Mouse (Mus musculus): Measurements from ENCODE around the gene Tgif2. TPM values are rescaled to one million over a fixed set of nuclear protein-coding genes. Genes with fewer than 3 reads are reported as not detected.
"Not testable (repeated sequence)": the region's sequence is repeated elsewhere in the genome, so short reads cannot be mapped to it uniquely, and the experiment has no call there.

Gene Tgif2
- polyA plus RNA-seq, 1 experiment = 0.09 TPM

GRCm38 (mm10) chr2:156811556-156811955, 28.3 kb upstream of the Tgif2 start:
- Histone ChIP-seq H3K27me3 (ENCODE audit: control insufficient read depth) (peaks cover 2% of the 10 kb centered on the region; the same call in 1 of the 2 replicates), H3K4me3 (replicated peaks) (no peak overlapping the region), H3K4me1 (ENCODE audit: control insufficient read depth) (no peaks in the 10 kb centered on the region), H3K9me3 (ENCODE audit: control insufficient read depth, low read length) (no peaks in the 10 kb centered on the region), H3K36me3 (ENCODE audit: control insufficient read depth) (no peaks in the 10 kb centered on the region)
- TF ChIP-seq GATA1 (IDR thresholded peaks at IDR 0.05; ENCODE audit: low read length) (no peak), TAL1 (IDR thresholded peaks at IDR 0.05; ENCODE audit: low read length) (no peak)

- Histone ChIP-seq H3K27me3 (ENCODE audit: control insufficient read depth) (peaks cover 2% of the 10 kb centered on the region; the same call in 1 of the 2 replicates), H3K4me1 (ENCODE audit: control insufficient read depth) (no peaks in the 10 kb centered on the region), H3K36me3 (ENCODE audit: control insufficient read depth) (no peaks in the 10 kb centered on the region), H3K4me3 (replicated peaks) (no peak overlapping the region), H3K9me3 (ENCODE audit: control insufficient read depth, low read length) (no peaks in the 10 kb centered on the region)
- TF ChIP-seq TAL1 (IDR thresholded peaks at IDR 0.05; ENCODE audit: low read length) (no peak), GATA1 (IDR thresholded peaks at IDR 0.05; ENCODE audit: low read length) (no peak)
Measured at GRCm38 (mm10) chr2:156814344-156814801, 25.4 kb upstream of the Tgif2 start.

- Histone ChIP-seq H3K4me3 (replicated peaks) (no peak overlapping the region), H3K27me3 (ENCODE audit: control insufficient read depth) (peaks cover 2% of the 10 kb centered on the region; the same call in 1 of the 2 replicates), H3K9me3 (ENCODE audit: control insufficient read depth, low read length) (no peaks in the 10 kb centered on the region), H3K4me1 (ENCODE audit: control insufficient read depth) (no peaks in the 10 kb centered on the region), H3K36me3 (ENCODE audit: control insufficient read depth) (no peaks in the 10 kb centered on the region)
- TF ChIP-seq TAL1 (IDR thresholded peaks at IDR 0.05; ENCODE audit: low read length) (no peak), GATA1 (IDR thresholded peaks at IDR 0.05; ENCODE audit: low read length) (no peak)
Measured at GRCm38 (mm10) chr2:156814893-156815292, 24.9 kb upstream of the Tgif2 start.

GRCm38 (mm10) chr2:156815412-156815811, 24.4 kb upstream of the Tgif2 start:
- Histone ChIP-seq H3K4me1 (ENCODE audit: control insufficient read depth) (no peaks in the 10 kb centered on the region), H3K9me3 (ENCODE audit: control insufficient read depth, low read length) (no peaks in the 10 kb centered on the region), H3K36me3 (ENCODE audit: control insufficient read depth) (no peaks in the 10 kb centered on the region), H3K4me3 (replicated peaks) (no peak overlapping the region), H3K27me3 (ENCODE audit: control insufficient read depth) (peaks cover 2% of the 10 kb centered on the region; the same call in 1 of the 2 replicates)
- no peak for TF ChIP-seq TAL1 (IDR thresholded peaks at IDR 0.05; ENCODE audit: low read length)
- no peak for TF ChIP-seq GATA1 (IDR thresholded peaks at IDR 0.05; ENCODE audit: low read length)

- Histone ChIP-seq H3K4me3 (replicated peaks) (no peak overlapping the region), H3K4me1 (ENCODE audit: control insufficient read depth) (no peaks in the 10 kb centered on the region), H3K36me3 (ENCODE audit: control insufficient read depth) (no peaks in the 10 kb centered on the region), H3K27me3 (ENCODE audit: control insufficient read depth) (peaks cover 2% of the 10 kb centered on the region; the same call in 1 of the 2 replicates), H3K9me3 (ENCODE audit: control insufficient read depth, low read length) (no peaks in the 10 kb centered on the region)
- TF ChIP-seq TAL1 (IDR thresholded peaks at IDR 0.05; ENCODE audit: low read length) (no peak), GATA1 (IDR thresholded peaks at IDR 0.05; ENCODE audit: low read length) (no peak)
Measured at GRCm38 (mm10) chr2:156816116-156816515, 23.7 kb upstream of the Tgif2 start.

- not testable (repeated sequence) for H3K36me3 ChIP-seq (ENCODE audit: control insufficient read depth); H3K4me1 ChIP-seq (ENCODE audit: control insufficient read depth); H3K27me3 ChIP-seq (ENCODE audit: control insufficient read depth); H3K9me3 ChIP-seq (ENCODE audit: control insufficient read depth, low read length); H3K4me3 ChIP-seq (replicated peaks)
Measured at GRCm38 (mm10) chr2:156825128-156825527, 14.7 kb upstream of the Tgif2 start.

- peaks cover 46% of the 10 kb centered on the region for H3K36me3 ChIP-seq (ENCODE audit: control insufficient read depth)
- H3K4me3 ChIP-seq (replicated peaks) = no peak overlapping the region
- peaks cover 50% of the 10 kb centered on the region for H3K9me3 ChIP-seq (ENCODE audit: control insufficient read depth, low read length)
- H3K4me1 ChIP-seq (ENCODE audit: control insufficient read depth) = peaks cover 5% of the 10 kb centered on the region
- no peaks in the 10 kb centered on the region; the same call in 1 of the 2 replicates for H3K27me3 ChIP-seq (ENCODE audit: control insufficient read depth)
- TF ChIP-seq TAL1 (IDR thresholded peaks at IDR 0.05; ENCODE audit: low read length) (no peak), GATA1 (IDR thresholded peaks at IDR 0.05; ENCODE audit: low read length) (no peak)
Measured at GRCm38 (mm10) chr2:156834336-156834735, 5.5 kb upstream of the Tgif2 start.

- Histone ChIP-seq H3K36me3 (ENCODE audit: control insufficient read depth) (peaks cover 19% of the 10 kb centered on the region), H3K9me3 (ENCODE audit: control insufficient read depth, low read length) (peaks cover 11% of the 10 kb centered on the region), H3K4me3 (replicated peaks) (no peak overlapping the region), H3K4me1 (ENCODE audit: control insufficient read depth) (peaks cover 39% of the 10 kb centered on the region), H3K27me3 (ENCODE audit: control insufficient read depth) (no peaks in the 10 kb centered on the region; the same call in 1 of the 2 replicates)
- TF ChIP-seq GATA1 (IDR thresholded peaks at IDR 0.05; ENCODE audit: low read length) (no peak), TAL1 (IDR thresholded peaks at IDR 0.05; ENCODE audit: low read length) (no peak)
Measured at GRCm38 (mm10) chr2:156838839-156839238, 968 bp upstream of the Tgif2 start.

GRCm38 (mm10) chr2:156840301-156841027, 657 bp downstream of the Tgif2 start:
- no peak for TF ChIP-seq GATA1 (IDR thresholded peaks at IDR 0.05; ENCODE audit: low read length)
- no peak for TF ChIP-seq TAL1 (IDR thresholded peaks at IDR 0.05; ENCODE audit: low read length)
- no peaks in the 10 kb centered on the region for H3K9me3 ChIP-seq (ENCODE audit: control insufficient read depth, low read length)
- peaks cover 42% of the 10 kb centered on the region for H3K4me1 ChIP-seq (ENCODE audit: control insufficient read depth)
- H3K36me3 ChIP-seq (ENCODE audit: control insufficient read depth) = peaks cover 17% of the 10 kb centered on the region
- no peaks in the 10 kb centered on the region; the same call in 1 of the 2 replicates for H3K27me3 ChIP-seq (ENCODE audit: control insufficient read depth)
- H3K4me3 ChIP-seq (replicated peaks) = peak overlapping the region; percentile 68
